Mouse (Mus musculus) hindbrain, postnatal 0 days (tissue): Measurements from ENCODE around the gene Ccl20. TPM values are rescaled to one million over a fixed set of nuclear protein-coding genes. Genes with fewer than 3 reads are reported as not detected.

Source experiments
- ATAC-seq: fragments of 200-750 bp; cut with Nextera tagmentation; 2 replicates; pipeline ENCODE4 v1.8.0; 2017; ENCODE audit warnings: mild to moderate bottlenecking, moderate TSS enrichment, moderate library complexity
- DNase-seq: peaks from one replicate; pipeline ENCODE4 v3.0.0-alpha.2; 2015; ENCODE audit warnings: low spot score
- H3K27ac ChIP-seq: fragments of 300-500 bp; sonication (generic); 2 replicates; pipeline ENCODE4 v1.5.1; 2014; ENCODE audit warnings: mild to moderate bottlenecking
- H3K27me3 ChIP-seq: fragments of 300-500 bp; sonication (generic); 2 replicates; pipeline ENCODE4 v1.6.1; 2014; ENCODE audit warnings: low read length, mixed read lengths; ENCODE audit not compliant: insufficient read depth
- H3K36me3 ChIP-seq: fragments of 300-500 bp; sonication (generic); 2 replicates; pipeline ENCODE4 v1.6.1; 2014; ENCODE audit warnings: low read length, mixed read lengths; ENCODE audit not compliant: insufficient read depth
- H3K4me1 ChIP-seq: fragments of 300-500 bp; sonication (generic); 2 replicates; pipeline ENCODE4 v1.6.1; 2014; ENCODE audit warnings: antibody characterized with exemption, low read length, mixed read lengths; ENCODE audit not compliant: insufficient read depth
- H3K4me2 ChIP-seq: fragments of 300-500 bp; sonication (generic); 2 replicates; pipeline ENCODE4 v1.6.1; 2014; ENCODE audit warnings: low read depth, mild to moderate bottlenecking, low read length, moderate library complexity, mixed read lengths
- H3K4me3 ChIP-seq: fragments of 300-500 bp; sonication (generic); 2 replicates; pipeline ENCODE4 v1.5.1; 2014; ENCODE audit warnings: low read length
- H3K9ac ChIP-seq: fragments of 300-500 bp; sonication (generic); replicated peaks from 2 replicates; pipeline ENCODE4 v1.6.1; 2014; ENCODE audit warnings: mild to moderate bottlenecking, low read length, moderate library complexity, mixed read lengths
- H3K9me3 ChIP-seq: fragments of 300-500 bp; sonication (generic); 2 replicates; pipeline ENCODE4 v1.6.1; 2016; ENCODE audit warnings: low read length, mixed read lengths
- CTCF ChIP-seq: IDR thresholded peaks from 2 replicates; pipeline ENCODE4 v1.5.1; 2016; ENCODE audit warnings: antibody characterized with exemption, control low read depth, low read depth
- WGBS: fragments of 180-500 bp; shearing (Covaris S2); extraction: QIAGEN DNeasy Blood & Tissue Kit; methylation state at CpG from one replicate; pipeline ENCODE4 v1.1.7; 2014; 5-methylcytosine and 5-hydroxymethylcytosine counted together
- polyA plus RNA-seq: library from polyadenylated mRNA; unstranded; fragments of >200 nt; fragmentation: Nextera tagmentation; extraction: Ambion mirVana; gene quantifications from 2 replicates; pipeline ENCODE4 v1.2.1, GENCODE M21; 2015
- total RNA-seq: library from RNA; depleted of rRNA; stranded (reverse); fragments of >200 nt; gene quantifications from 2 replicates; pipeline ENCODE4 v1.2.3, GENCODE M21; 2014; rRNA removed

The Ccl20 gene
- total and polyA plus RNA-seq, 2 experiments from 2014 or later = not detected

DNA sequence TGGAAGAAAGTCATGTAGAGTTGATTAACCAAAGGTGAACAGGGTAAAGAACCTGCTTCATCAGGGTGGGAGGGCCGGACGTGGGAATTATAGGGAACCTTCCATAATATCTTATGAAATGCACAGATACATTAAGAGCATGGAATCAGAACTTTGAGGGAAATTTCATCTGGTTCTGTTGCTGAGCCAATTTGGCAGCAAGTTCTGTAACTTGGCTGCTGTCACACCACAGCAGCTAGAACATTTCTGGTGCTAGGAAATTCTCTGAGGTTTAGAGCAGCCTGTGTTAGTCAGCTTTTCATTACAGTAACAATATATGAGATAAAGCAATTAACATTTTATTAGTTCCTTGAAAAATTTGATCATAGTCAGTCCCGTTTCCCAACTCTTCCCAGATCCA lies 36.4 kb downstream of the Ccl20 start:
- H3K27me3 ChIP-seq = no peaks in the 10 kb centered on the region
- DNase-seq (no peak), ATAC-seq (no peak)
- H3K36me3 ChIP-seq = no peaks in the 10 kb centered on the region
- no peak overlapping the region for H3K27ac ChIP-seq
- no peaks in the 10 kb centered on the region for H3K9me3 ChIP-seq
- H3K4me3 ChIP-seq = no peak overlapping the region
- no peak overlapping the region for H3K9ac ChIP-seq
- no peak for TF ChIP-seq CTCF
- H3K4me1 ChIP-seq = no peaks in the 10 kb centered on the region
- WGBS = 86% methylated on average over 3 of the region's 3 CpGs
- no peak overlapping the region for H3K4me2 ChIP-seq

DNA sequence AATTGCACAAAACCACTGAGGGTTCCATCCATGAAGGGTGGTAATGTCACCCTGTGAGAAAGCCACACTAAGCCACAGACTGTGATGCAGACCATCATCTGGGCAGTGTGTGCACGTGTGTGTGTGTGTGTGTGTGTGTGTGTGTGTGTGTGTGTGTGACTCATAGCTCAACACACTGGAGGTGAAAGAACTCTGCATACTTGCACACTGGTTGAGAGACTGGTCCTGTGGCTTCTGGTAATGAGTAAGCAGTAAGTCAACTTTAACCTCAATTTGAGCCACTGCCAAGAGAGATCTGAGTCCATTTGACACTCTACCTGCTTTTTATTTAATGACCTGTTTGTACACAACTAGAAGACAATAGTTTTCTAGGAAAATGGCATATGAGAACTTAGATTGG lies 40.3 kb downstream of the Ccl20 start:
- Histone ChIP-seq H3K27me3 (no peaks in the 10 kb centered on the region), H3K4me2 (no peak overlapping the region), H3K4me3 (no peak overlapping the region), H3K36me3 (no peaks in the 10 kb centered on the region), H3K27ac (no peak overlapping the region), H3K9me3 (no peaks in the 10 kb centered on the region), H3K4me1 (no peaks in the 10 kb centered on the region), H3K9ac (no peak overlapping the region)
- WGBS = 53% methylated on average over 1 of the region's 1 CpGs
- TF ChIP-seq CTCF = no peak
- DNase-seq = no peak
- ATAC-seq = no peak

DNA sequence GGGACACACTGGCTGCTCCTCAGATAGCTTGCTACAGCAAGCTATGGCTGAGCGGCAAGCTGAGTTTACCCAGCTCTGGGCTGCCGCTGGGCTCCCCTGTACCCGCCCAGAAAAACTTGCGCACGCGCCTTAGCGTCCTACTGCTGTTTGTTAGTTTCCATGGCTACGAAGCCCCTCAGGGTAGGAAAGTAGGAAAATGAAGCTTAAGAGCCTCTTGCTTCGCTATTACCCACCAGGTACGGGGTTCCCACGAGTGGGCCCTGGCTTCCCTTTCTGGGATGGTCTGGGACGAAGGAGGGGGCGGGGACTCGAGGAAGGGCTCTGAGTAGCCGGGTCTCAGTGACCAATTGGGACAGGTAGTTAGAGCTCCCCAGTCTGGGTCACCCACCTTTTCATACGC lies 43.0 kb downstream of the Ccl20 start, which contains the start of gene Daw1:
TSS of gene Daw1 (plus strand) at position 150 of the 400 bp plus-strand sequence.
- Histone ChIP-seq H3K4me2 (peak within 1 kb of the TSS; percentile 76), H3K27ac (no peak within 1 kb of the TSS), H3K4me3 (peak within 1 kb of the TSS; percentile 51), H3K4me1 (no peaks in the 10 kb centered on the region), H3K9me3 (no peaks in the 10 kb centered on the region), H3K36me3 (no peaks in the 10 kb centered on the region), H3K27me3 (no peaks in the 10 kb centered on the region), H3K9ac (peak within 1 kb of the TSS; percentile 44)
- peak; percentile 98 for ATAC-seq
- WGBS = 2% methylated on average over 16 of the region's 16 CpGs
- DNase-seq = peak; percentile 95
- TF ChIP-seq CTCF = no peak

DNA sequence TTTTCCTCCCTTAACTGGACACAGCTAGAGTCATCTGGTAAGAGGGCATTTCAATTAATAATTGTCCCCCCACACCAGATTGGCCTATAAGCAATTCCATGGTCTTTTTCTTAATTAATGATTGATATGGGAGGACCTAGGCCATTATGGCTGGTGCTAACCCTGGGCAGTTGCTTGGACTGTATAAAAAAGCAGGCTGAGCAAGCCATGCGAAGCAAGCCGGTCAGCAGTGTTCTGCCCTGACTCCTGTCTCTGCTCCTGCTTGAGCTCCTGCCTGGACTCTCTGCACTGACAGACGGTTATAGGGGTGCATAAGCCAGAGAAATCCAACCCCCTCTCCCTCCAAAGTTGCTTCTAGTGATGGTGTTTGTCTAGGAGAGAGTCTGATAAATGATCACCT lies 45.1 kb downstream of the Ccl20 start:
- Histone ChIP-seq H3K36me3 (no peaks in the 10 kb centered on the region), H3K9ac (no peak overlapping the region), H3K27me3 (no peaks in the 10 kb centered on the region), H3K9me3 (no peaks in the 10 kb centered on the region), H3K4me1 (no peaks in the 10 kb centered on the region), H3K4me2 (no peak overlapping the region), H3K27ac (no peak overlapping the region), H3K4me3 (no peak overlapping the region)
- 70% methylated on average over 3 of the region's 3 CpGs for WGBS
- TF ChIP-seq CTCF = no peak
- ATAC-seq (no peak), DNase-seq (no peak)

DNA sequence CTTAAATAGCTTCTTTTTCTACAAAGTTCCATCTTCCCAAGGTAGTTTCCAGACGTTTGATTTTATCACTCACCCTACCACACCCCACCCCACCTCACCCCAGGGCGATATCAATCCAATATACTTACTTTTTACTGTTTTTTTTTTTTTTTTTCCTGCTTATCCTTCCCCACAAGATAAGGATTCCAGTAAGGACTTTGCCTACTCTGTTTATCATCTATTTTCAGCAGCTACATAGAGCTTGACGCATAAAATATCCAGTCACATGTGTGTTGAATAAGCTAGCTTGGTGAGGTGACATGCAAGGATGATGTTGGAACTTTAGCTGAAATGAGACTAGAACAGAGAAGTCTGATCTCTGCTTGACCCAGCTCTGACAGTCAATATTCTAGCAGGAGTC lies 47.5 kb downstream of the Ccl20 start:
- H3K4me3 ChIP-seq = no peak overlapping the region
- no peak for DNase-seq
- no peak overlapping the region for H3K4me2 ChIP-seq
- H3K9ac ChIP-seq = no peak overlapping the region
- H3K36me3 ChIP-seq = no peaks in the 10 kb centered on the region
- H3K27ac ChIP-seq = no peak overlapping the region
- no peaks in the 10 kb centered on the region for H3K9me3 ChIP-seq
- no peak for ATAC-seq
- H3K4me1 ChIP-seq = no peaks in the 10 kb centered on the region
- no peaks in the 10 kb centered on the region for H3K27me3 ChIP-seq
- WGBS = 81% methylated on average over 3 of the region's 3 CpGs
- no peak for TF ChIP-seq CTCF

Other genes with a start within 250 kb of the Ccl20 start
- gene A030005L19Rik, start 203.4 kb upstream of the Ccl20 start, total RNA-seq = 0.97 TPM in 1 of 2 replicates, not detected in the other
- not detected in 2 replicates for gene A030005L19Rik, start 203.4 kb upstream of the Ccl20 start, polyA plus RNA-seq
- gene A030014E15Rik, start 191.8 kb upstream of the Ccl20 start, total RNA-seq = not detected in 2 replicates
- not detected in 2 replicates for gene A030014E15Rik, start 191.8 kb upstream of the Ccl20 start, polyA plus RNA-seq
- gene Gm6217, start 185.4 kb upstream of the Ccl20 start, total RNA-seq = not detected in 2 replicates
- not detected in 2 replicates for gene Gm6217, start 185.4 kb upstream of the Ccl20 start, polyA plus RNA-seq
- gene A030003K21Rik, start 173.4 kb upstream of the Ccl20 start, total RNA-seq = not detected in 2 replicates
- not detected in 2 replicates for gene A030003K21Rik, start 173.4 kb upstream of the Ccl20 start, polyA plus RNA-seq
- gene Gm7544, start 160.8 kb upstream of the Ccl20 start, total RNA-seq = not detected in 2 replicates
- not detected in 2 replicates for gene Gm7544, start 160.8 kb upstream of the Ccl20 start, polyA plus RNA-seq
- not detected in 2 replicates for gene Gm47955, start 156.5 kb upstream of the Ccl20 start, total RNA-seq
- gene Gm47955, start 156.5 kb upstream of the Ccl20 start, polyA plus RNA-seq = not detected in 2 replicates
- gene Gm47959, start 116.2 kb upstream of the Ccl20 start, total RNA-seq = not detected in 2 replicates
- not detected in 2 replicates for gene Gm47959, start 116.2 kb upstream of the Ccl20 start, polyA plus RNA-seq
- gene Slc19a3, start 78.3 kb upstream of the Ccl20 start, total RNA-seq = 1.5 and 1.8 TPM in 2 replicates
- 1.3 and 1.7 TPM in 2 replicates for gene Slc19a3, start 78.3 kb upstream of the Ccl20 start, polyA plus RNA-seq
- gene Krtap28-10, start 74.3 kb upstream of the Ccl20 start, total RNA-seq = not detected in 2 replicates
- not detected in 2 replicates for gene Krtap28-10, start 74.3 kb upstream of the Ccl20 start, polyA plus RNA-seq
- gene Gm47969, start 71.8 kb upstream of the Ccl20 start, total RNA-seq = not detected in 2 replicates
- gene Gm47969, start 71.8 kb upstream of the Ccl20 start, polyA plus RNA-seq = not detected in 2 replicates
- not detected in 2 replicates for gene A030005K14Rik, start 57.4 kb upstream of the Ccl20 start, total RNA-seq
- gene A030005K14Rik, start 57.4 kb upstream of the Ccl20 start, polyA plus RNA-seq = not detected in 2 replicates
- not detected in 2 replicates for gene Krtap28-13, start 55.8 kb upstream of the Ccl20 start, total RNA-seq
- not detected in 2 replicates for gene Krtap28-13, start 55.8 kb upstream of the Ccl20 start, polyA plus RNA-seq
- 0.94 and 1.5 TPM in 2 replicates for gene Daw1, start 43.0 kb downstream of the Ccl20 start, total RNA-seq
- gene Daw1, start 43.0 kb downstream of the Ccl20 start, polyA plus RNA-seq = 1.5 and 2.3 TPM in 2 replicates